Mouse (Mus musculus): Measurements from ENCODE around the gene Cog1. TPM values are rescaled to one million over a fixed set of nuclear protein-coding genes. Genes with fewer than 3 reads are reported as not detected.

Gene Cog1
- polyA plus RNA-seq, 1 experiment from 2014 or later, result 35.6 TPM

GRCm38 (mm10) chr11:113715078-113715674, 66.2 kb downstream of the Cog1 start:
- 63% methylated on average over 7 of the region's 7 CpGs for WGBS
- Histone ChIP-seq H3K27ac (no peak overlapping the region), H3K9ac (no peak overlapping the region), H3K4me3 (no peak overlapping the region), H3K4me2 (no peak overlapping the region), H3K9me3 (no peaks in the 10 kb centered on the region), H3K27me3 (0 out of 2 replicates have a peak, but pooled peaks cover 10% of the 10 kb centered on the region), H3K36me3 (no peaks in the 10 kb centered on the region), H3K4me1 (replicated peaks) (peaks cover 18% of the 10 kb centered on the region)
- ATAC-seq (ENCODE audit: low FRiP score), result no peak

GRCm38 (mm10) chr11:113716132-113716531, 67.2 kb downstream of the Cog1 start:
- ATAC-seq (ENCODE audit: low FRiP score), result no peak
- Histone ChIP-seq H3K9me3 (no peaks in the 10 kb centered on the region), H3K9ac (no peak overlapping the region), H3K4me1 (replicated peaks) (peaks cover 11% of the 10 kb centered on the region; the same call in 1 of the 2 replicates), H3K27me3 (0 out of 2 replicates have a peak, but pooled peaks cover 10% of the 10 kb centered on the region), H3K27ac (no peak overlapping the region), H3K4me3 (no peak overlapping the region), H3K4me2 (no peak overlapping the region), H3K36me3 (no peaks in the 10 kb centered on the region)
- 93% methylated on average over 2 of the region's 2 CpGs for WGBS

Other genes starting within 250 kb of the Cog1 start
- 32.8 and 34.9 TPM in 2 replicates for gene Sstr2, start 29.8 kb upstream of the Cog1 start, polyA plus RNA-seq (2015; fragmentation: Nextera tagmentation; extraction: Ambion mirVana)
- 32.2 and 34.2 TPM in 2 replicates for gene Slc39a11, start 910 bp downstream of the Cog1 start, polyA plus RNA-seq (2015; fragmentation: Nextera tagmentation; extraction: Ambion mirVana)
- gene Fam104a, start 35.0 kb downstream of the Cog1 start, polyA plus RNA-seq (2015; fragmentation: Nextera tagmentation; extraction: Ambion mirVana), result 45.0 and 46.9 TPM in 2 replicates
- gene D11Wsu47e, start 35.2 kb downstream of the Cog1 start, polyA plus RNA-seq (2015; fragmentation: Nextera tagmentation; extraction: Ambion mirVana), result 21.9 and 22.4 TPM in 2 replicates
- gene Cpsf4l, start 60.8 kb downstream of the Cog1 start, polyA plus RNA-seq (2015; fragmentation: Nextera tagmentation; extraction: Ambion mirVana), result 0.48 and 0.52 TPM in 2 replicates
- gene Cdc42ep4, start 102.7 kb downstream of the Cog1 start, polyA plus RNA-seq (2015; fragmentation: Nextera tagmentation; extraction: Ambion mirVana), result 73.0 and 73.7 TPM in 2 replicates

Data from hindbrain, embryonic 13.5 days (tissue).